Mouse (Mus musculus) pancreas, adult 10 weeks (tissue): Measurements from ENCODE around the gene Fabp3. TPM values are rescaled to one million over a fixed set of nuclear protein-coding genes. Genes with fewer than 3 reads are reported as not detected.

ENCODE experiments used
- polyA plus RNA-seq: library from polyadenylated mRNA; stranded (reverse); fragments of 350-450 nt; fragmentation: Illumina TruSeq; extraction: RNeasy Lipid Tissue Mini Kit (QIAGEN cat#74804); gene quantifications from one replicate; pipeline ENCODE4 v1.2.3, GENCODE M21; 2015; ENCODE audit warnings: low read depth, low replicate concordance; ENCODE audit not compliant: insufficient read depth

Fabp3 gene
- polyA plus RNA-seq: 4.1 TPM

DNA sequence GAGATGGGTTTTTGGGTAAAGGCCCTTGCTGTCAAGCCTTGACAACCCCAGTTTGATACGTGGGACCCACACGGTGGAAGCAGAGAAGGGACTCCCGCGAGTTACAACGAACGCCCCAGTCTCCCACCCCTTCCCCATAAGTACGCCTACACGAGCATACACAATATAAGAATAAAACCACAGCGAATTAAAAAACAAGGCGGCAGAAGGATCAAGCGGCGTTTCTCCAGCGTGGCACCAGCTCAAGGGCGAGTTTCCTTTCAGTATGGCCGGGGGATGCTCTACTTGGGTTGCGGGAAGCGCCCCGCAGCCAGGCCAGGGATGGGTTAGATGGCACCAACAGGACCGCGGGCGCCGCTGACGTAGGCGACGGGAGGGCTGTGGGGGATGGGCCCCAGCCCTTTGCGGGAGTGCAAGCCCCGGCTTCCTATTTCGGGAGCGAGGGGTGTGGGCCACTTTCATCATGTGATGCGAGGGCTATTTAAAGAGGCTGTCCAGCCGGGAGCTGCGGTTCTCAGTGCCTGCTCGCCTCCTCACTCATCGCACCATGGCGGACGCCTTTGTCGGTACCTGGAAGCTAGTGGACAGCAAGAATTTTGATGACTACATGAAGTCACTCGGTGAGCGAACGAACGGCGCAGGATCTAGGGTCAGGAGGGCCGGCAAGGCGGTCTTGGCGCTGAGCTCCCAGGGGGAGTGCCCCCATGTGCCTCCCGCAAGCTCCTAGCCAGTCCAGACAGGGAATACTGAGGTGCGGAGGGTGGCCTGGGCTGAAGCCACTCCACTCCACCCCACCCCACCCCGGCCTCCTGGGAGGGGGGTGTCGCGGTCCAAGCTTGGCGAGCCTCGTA is at the start of gene Fabp3, which contains the start of gene Gm10570:
TSS of gene Fabp3 (plus strand) at position 365 of the 851 bp plus-strand sequence.
TSS of gene Gm10570 (minus strand) at position 444 of the 851 bp plus-strand sequence.

DNA sequence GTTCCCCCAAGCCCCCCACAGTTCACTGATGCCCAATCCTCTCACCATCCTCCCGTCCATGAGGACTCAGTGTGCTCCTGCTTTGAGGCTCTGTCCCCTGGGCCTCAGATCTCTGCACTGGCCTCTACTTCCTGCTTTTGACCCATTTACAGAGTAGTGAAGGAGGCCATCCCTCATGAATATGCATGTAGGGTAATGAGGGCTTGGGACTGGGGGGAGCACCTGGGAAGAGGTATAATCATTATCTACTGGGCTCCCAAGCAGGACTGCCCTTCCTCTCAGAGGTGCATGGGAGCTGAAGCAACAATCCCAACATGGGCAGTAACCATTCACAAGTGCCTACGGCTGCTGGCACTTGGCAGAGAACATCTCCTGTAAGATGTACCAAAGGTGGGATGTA is 29.3 kb upstream of the Fabp3 start, which contains the start of gene Serinc2:
TSS of gene Serinc2 (minus strand) at position 101 of the 400 bp plus-strand sequence.

GRCm38 (mm10) chr4:130359486-130360237 is 51.3 kb downstream of the Fabp3 start, which contains the start of the genes Zcchc17 and Snrnp40:
Zcchc17 (minus strand) TSS chr4:130359943.
Snrnp40 (plus strand) TSS chr4:130360132.

Other genes starting within 250 kb of the Fabp3 start
- 16.5 TPM for gene Pef1, start 206.0 kb upstream of the Fabp3 start, polyA plus RNA-seq
- gene Hcrtr1, start 169.2 kb upstream of the Fabp3 start, polyA plus RNA-seq: not detected
- gene Tinagl1, start 133.5 kb upstream of the Fabp3 start, polyA plus RNA-seq: 42.6 TPM
- not detected for gene Gm853, start 86.2 kb upstream of the Fabp3 start, polyA plus RNA-seq
- gene Serinc2, start 29.4 kb upstream of the Fabp3 start, polyA plus RNA-seq: 2.9 TPM
- not detected for gene Gm10570, start 79 bp downstream of the Fabp3 start, polyA plus RNA-seq
- gene Zcchc17, start 51.3 kb downstream of the Fabp3 start, polyA plus RNA-seq: 4.8 TPM
- gene Snrnp40, start 51.5 kb downstream of the Fabp3 start, polyA plus RNA-seq: 9.0 TPM